Mouse (Mus musculus) R1 (cell line): ENCODE results near the gene Zdhhc6.

Experiments used
- DNase-seq: peaks from one replicate; pipeline ENCODE4 v3.0.0-alpha.2; 2018; ENCODE audit warnings: low read depth, low spot score

The Zdhhc6 gene

GRCm38 (mm10) chr19:55315452-55316108 is at the start of gene Zdhhc6:
TSS of gene Zdhhc6 (minus strand) at chr19:55316032.
- DNase-seq: peak; percentile 68

- no peak for DNase-seq
Measured at GRCm38 (mm10) chr19:55362606-55363005, 46.8 kb upstream of the Zdhhc6 start.

- no peak for DNase-seq
Measured at GRCm38 (mm10) chr19:55350673-55351378, 35.0 kb upstream of the Zdhhc6 start.

- no peak for DNase-seq
Measured at GRCm38 (mm10) chr19:55348187-55348586, 32.4 kb upstream of the Zdhhc6 start.

GRCm38 (mm10) chr19:55343274-55343673 is 27.4 kb upstream of the Zdhhc6 start:
- no peak for DNase-seq

GRCm38 (mm10) chr19:55342423-55342822 is 26.6 kb upstream of the Zdhhc6 start:
- DNase-seq: no peak

- no peak for DNase-seq
Measured at GRCm38 (mm10) chr19:55341377-55341776, 25.5 kb upstream of the Zdhhc6 start.

- DNase-seq: no peak
Measured at GRCm38 (mm10) chr19:55340521-55340920, 24.7 kb upstream of the Zdhhc6 start.

- DNase-seq: no peak
Measured at GRCm38 (mm10) chr19:55337664-55338063, 21.8 kb upstream of the Zdhhc6 start.

- no peak for DNase-seq
Measured at GRCm38 (mm10) chr19:55337066-55337465, 21.2 kb upstream of the Zdhhc6 start.

- DNase-seq: no peak
Measured at GRCm38 (mm10) chr19:55336441-55336840, 20.6 kb upstream of the Zdhhc6 start.

- no peak for DNase-seq
Measured at GRCm38 (mm10) chr19:55335881-55336280, 20.0 kb upstream of the Zdhhc6 start.

GRCm38 (mm10) chr19:55332641-55333268 is 16.9 kb upstream of the Zdhhc6 start:
- DNase-seq: peak; percentile 80

GRCm38 (mm10) chr19:55331776-55332175 is 15.9 kb upstream of the Zdhhc6 start:
- no peak for DNase-seq

GRCm38 (mm10) chr19:55327510-55327909 is 11.7 kb upstream of the Zdhhc6 start:
- DNase-seq: no peak

GRCm38 (mm10) chr19:55322604-55323003 is 6.8 kb upstream of the Zdhhc6 start:
- no peak for DNase-seq

GRCm38 (mm10) chr19:55319521-55319920 is 3.7 kb upstream of the Zdhhc6 start:
- no peak for DNase-seq

GRCm38 (mm10) chr19:55319036-55319435 is 3.2 kb upstream of the Zdhhc6 start:
- DNase-seq: no peak

- no peak for DNase-seq
Measured at GRCm38 (mm10) chr19:55316901-55317300, 1.1 kb upstream of the Zdhhc6 start.

- peak; percentile 95 for DNase-seq
Measured at GRCm38 (mm10) chr19:55316109-55316714, 380 bp upstream of the Zdhhc6 start, which contains the start of gene Vti1a. TSS of gene Vti1a (plus strand) at chr19:55316295.

- no peak for DNase-seq
Measured at GRCm38 (mm10) chr19:55313649-55314048, 2.2 kb downstream of the Zdhhc6 start.

GRCm38 (mm10) chr19:55311874-55312273 is 4.0 kb downstream of the Zdhhc6 start:
- DNase-seq: no peak
